Mouse (Mus musculus): Measurements from ENCODE around the gene Pde1a. TPM values are rescaled to one million over a fixed set of nuclear protein-coding genes. Genes with fewer than 3 reads are reported as not detected.

Gene Pde1a
- polyA plus RNA-seq, 1 experiment from 2014 or later: 7.2 TPM

DNA sequence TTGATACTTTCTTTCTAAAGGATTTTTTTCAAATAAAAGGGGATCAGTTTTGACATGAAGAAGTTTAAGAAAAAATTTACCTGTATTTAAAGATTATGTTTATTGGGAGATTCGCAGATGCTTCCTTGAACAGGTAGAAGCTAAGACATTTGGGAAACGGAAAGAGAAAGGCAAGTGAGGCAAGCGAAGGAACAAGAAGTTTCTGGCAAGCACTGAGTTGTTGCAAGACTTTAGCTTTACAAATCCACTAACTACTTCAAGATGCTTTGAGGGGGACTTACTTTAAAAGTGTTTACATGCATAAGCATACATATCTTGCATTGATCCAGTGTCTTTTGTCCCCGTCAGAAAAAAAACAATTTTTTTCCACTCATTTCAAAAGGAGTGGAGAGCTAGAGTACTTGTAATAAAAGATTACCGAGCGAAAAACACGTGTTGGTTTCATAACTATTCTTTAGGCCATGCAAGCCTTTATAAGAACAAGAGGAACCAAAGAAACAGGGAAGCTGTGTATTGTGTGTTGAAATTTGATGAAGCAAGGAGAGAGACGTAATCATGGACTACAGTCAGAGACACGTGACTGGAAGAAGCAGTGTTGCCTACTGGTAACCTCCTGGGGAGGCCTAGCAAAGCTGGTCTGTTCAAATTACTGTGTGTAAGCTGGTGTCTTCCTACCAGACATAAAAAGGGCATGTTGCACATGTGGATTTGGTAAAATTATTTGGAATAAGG is 49.0 kb downstream of the Pde1a start:
- Histone ChIP-seq H3K9ac (no peak overlapping the region), H3K4me3 (no peak overlapping the region), H3K36me3 (replicated peaks) (no peaks in the 10 kb centered on the region), H3K27me3 (replicated peaks) (no peaks in the 10 kb centered on the region), H3K9me3 (no peaks in the 10 kb centered on the region), H3K4me1 (no peaks in the 10 kb centered on the region), H3K27ac (no peak overlapping the region), H3K4me2 (no peak overlapping the region)
- ATAC-seq (replicated peaks): no peak
- WGBS: 86% methylated on average over 9 of the region's 9 CpGs

- no peaks in the 10 kb centered on the region for H3K4me1 ChIP-seq
- H3K9ac ChIP-seq: no peak overlapping the region
- 93% methylated on average over 4 of the region's 4 CpGs for WGBS
- no peak overlapping the region for H3K4me3 ChIP-seq
- no peak overlapping the region for H3K27ac ChIP-seq
- no peak for ATAC-seq (replicated peaks)
- H3K4me2 ChIP-seq: no peak overlapping the region
- H3K36me3 ChIP-seq (replicated peaks): no peaks in the 10 kb centered on the region
- no peaks in the 10 kb centered on the region for H3K9me3 ChIP-seq
- H3K27me3 ChIP-seq (replicated peaks): no peaks in the 10 kb centered on the region
Observed at GRCm38 (mm10) chr2:80079618-80080017, 49.6 kb downstream of the Pde1a start.

DNA sequence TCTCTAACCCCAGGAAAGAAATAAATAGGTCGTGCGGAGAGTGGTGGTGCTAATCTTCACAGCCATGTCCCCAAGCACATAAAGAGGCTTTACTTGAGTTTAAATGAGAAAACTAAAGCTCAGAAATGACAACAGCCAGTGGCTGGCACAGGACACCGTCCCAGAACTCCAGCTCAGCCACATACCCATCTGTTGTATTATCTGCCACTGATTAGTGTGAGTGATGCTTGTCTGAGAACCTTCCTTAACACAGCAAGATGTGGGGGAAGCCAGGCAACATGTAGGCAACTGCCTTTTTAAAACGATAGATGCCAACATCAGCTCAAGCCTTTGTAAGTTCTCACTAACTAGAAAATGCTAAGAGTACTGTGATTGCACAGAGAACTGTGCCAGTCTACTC is 52.9 kb downstream of the Pde1a start:
- no peak for ATAC-seq (replicated peaks)
- Histone ChIP-seq H3K4me1 (no peaks in the 10 kb centered on the region), H3K27me3 (replicated peaks) (no peaks in the 10 kb centered on the region), H3K36me3 (replicated peaks) (no peaks in the 10 kb centered on the region), H3K27ac (no peak overlapping the region), H3K4me2 (no peak overlapping the region), H3K9me3 (no peaks in the 10 kb centered on the region), H3K4me3 (no peak overlapping the region), H3K9ac (no peak overlapping the region)
- WGBS: 68% methylated on average over 4 of the region's 4 CpGs

DNA sequence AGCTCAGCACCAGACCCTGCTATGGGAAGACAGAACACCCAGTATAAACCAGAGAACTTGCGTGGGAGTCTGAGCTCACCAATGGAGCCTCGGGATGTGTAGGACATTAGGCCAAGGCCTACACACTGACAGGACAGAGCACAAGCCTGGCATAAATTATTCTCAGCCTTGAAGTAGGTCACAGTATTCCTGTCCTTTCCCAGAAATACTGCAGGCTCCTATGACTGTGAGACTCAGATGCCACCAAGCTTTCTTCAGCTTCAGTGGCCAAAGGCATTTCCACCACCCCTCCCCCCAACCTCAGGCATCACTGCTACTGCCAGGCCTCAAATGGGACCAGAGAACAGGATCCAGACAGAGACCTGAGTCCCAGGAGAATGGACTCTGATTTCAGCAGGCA is 54.7 kb downstream of the Pde1a start:
- Histone ChIP-seq H3K27ac (no peak overlapping the region), H3K4me3 (no peak overlapping the region), H3K4me1 (no peaks in the 10 kb centered on the region), H3K9ac (no peak overlapping the region), H3K36me3 (replicated peaks) (no peaks in the 10 kb centered on the region), H3K9me3 (no peaks in the 10 kb centered on the region), H3K4me2 (no peak overlapping the region), H3K27me3 (replicated peaks) (no peaks in the 10 kb centered on the region)
- no peak; the same call in 1 of the 2 replicates for ATAC-seq (replicated peaks)
- 87% methylated on average over 2 of the region's 2 CpGs for WGBS

GRCm38 (mm10) chr2:80074046-80074445 is 55.2 kb downstream of the Pde1a start:
- Histone ChIP-seq H3K9me3 (no peaks in the 10 kb centered on the region), H3K27ac (no peak overlapping the region), H3K9ac (no peak overlapping the region), H3K4me1 (no peaks in the 10 kb centered on the region), H3K4me3 (no peak overlapping the region), H3K27me3 (replicated peaks) (no peaks in the 10 kb centered on the region), H3K4me2 (no peak overlapping the region), H3K36me3 (replicated peaks) (no peaks in the 10 kb centered on the region)
- WGBS: 55% methylated on average over 5 of the region's 5 CpGs
- ATAC-seq (replicated peaks): no peak

DNA sequence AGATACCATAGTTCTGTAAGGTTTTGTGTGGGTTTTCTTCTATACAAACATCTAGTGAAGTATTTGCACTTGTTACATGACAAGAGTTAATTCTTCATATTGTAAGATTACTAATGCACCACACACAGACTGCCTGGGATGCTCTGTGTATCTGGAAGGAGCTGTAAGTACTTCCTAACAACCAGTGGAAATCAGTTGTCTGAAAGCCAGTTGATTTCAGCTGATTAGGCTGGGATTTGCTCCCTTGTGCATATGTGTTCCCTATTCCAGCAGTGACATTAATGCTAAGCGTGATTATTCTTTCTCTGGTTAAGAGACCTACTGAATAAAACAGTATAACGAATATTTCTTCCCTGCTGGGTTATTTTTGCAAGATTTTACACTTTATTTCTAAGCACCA is 55.8 kb downstream of the Pde1a start:
- Histone ChIP-seq H3K9me3 (no peaks in the 10 kb centered on the region), H3K27me3 (replicated peaks) (no peaks in the 10 kb centered on the region), H3K9ac (no peak overlapping the region), H3K4me1 (no peaks in the 10 kb centered on the region), H3K4me2 (no peak overlapping the region), H3K36me3 (replicated peaks) (no peaks in the 10 kb centered on the region), H3K27ac (no peak overlapping the region), H3K4me3 (no peak overlapping the region)
- ATAC-seq (replicated peaks): no peak
- WGBS: 58% methylated on average over 2 of the region's 2 CpGs

DNA sequence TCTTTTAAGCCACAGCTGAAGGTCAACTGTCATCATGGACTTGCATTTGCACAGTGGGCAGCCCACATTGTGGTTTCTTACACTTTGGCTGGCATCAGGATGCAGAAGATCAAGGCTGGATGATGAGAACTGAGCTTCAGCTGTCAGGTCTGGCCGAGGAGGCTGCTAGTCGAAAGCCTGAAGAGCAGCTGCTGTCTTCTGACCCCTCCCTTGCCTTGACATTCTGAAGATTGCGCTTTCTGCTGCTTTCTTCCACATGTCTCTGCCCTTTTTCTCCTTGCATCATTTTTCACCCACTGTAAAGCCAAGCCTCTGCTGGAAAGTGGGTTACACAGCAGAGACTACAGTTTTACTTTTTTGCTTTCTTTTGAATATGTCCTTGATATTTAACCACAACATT is 59.5 kb downstream of the Pde1a start:
- no peak overlapping the region for H3K4me3 ChIP-seq
- no peak overlapping the region for H3K27ac ChIP-seq
- H3K9me3 ChIP-seq: no peaks in the 10 kb centered on the region
- no peaks in the 10 kb centered on the region for H3K4me1 ChIP-seq
- no peak overlapping the region for H3K9ac ChIP-seq
- ATAC-seq (replicated peaks): no peak
- WGBS: 79% methylated on average over 3 of the region's 3 CpGs
- no peaks in the 10 kb centered on the region for H3K27me3 ChIP-seq (replicated peaks)
- no peak overlapping the region for H3K4me2 ChIP-seq
- no peaks in the 10 kb centered on the region for H3K36me3 ChIP-seq (replicated peaks)

GRCm38 (mm10) chr2:80066449-80066848 is 62.8 kb downstream of the Pde1a start:
- ATAC-seq (replicated peaks): no peak
- Histone ChIP-seq H3K27ac (no peak overlapping the region), H3K4me3 (no peak overlapping the region), H3K9me3 (no peaks in the 10 kb centered on the region), H3K9ac (no peak overlapping the region), H3K27me3 (replicated peaks) (no peaks in the 10 kb centered on the region), H3K4me2 (no peak overlapping the region), H3K36me3 (replicated peaks) (no peaks in the 10 kb centered on the region), H3K4me1 (no peaks in the 10 kb centered on the region)
- WGBS: 83% methylated on average over 4 of the region's 4 CpGs

DNA sequence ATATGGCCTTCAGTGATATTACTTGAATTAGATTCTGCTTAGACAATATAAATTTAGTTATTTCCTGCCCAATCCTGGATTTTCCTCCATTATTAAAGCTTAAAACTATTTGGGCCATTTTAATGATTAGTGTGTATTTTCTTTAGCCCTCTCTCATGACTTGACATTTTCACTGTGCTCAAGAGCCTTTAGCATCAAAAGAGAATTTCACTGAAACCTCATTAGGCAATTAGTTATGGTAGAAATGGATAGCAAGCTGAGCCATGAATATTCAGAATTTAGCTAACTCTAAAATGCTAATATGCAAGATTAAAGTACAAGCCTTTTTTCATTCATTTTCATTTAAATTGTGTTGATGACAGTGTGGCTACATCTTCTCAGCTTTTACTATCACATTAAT is 73.2 kb downstream of the Pde1a start:
- H3K4me1 ChIP-seq: no peaks in the 10 kb centered on the region
- H3K4me3 ChIP-seq: no peak overlapping the region
- no peaks in the 10 kb centered on the region for H3K27me3 ChIP-seq (replicated peaks)
- ATAC-seq (replicated peaks): 0 out of 2 replicates have a peak, but pooled peaks have one; percentile 54
- no peak overlapping the region for H3K27ac ChIP-seq
- H3K9ac ChIP-seq: no peak overlapping the region
- no peak overlapping the region for H3K4me2 ChIP-seq
- no peaks in the 10 kb centered on the region for H3K9me3 ChIP-seq
- no peaks in the 10 kb centered on the region for H3K36me3 ChIP-seq (replicated peaks)

DNA sequence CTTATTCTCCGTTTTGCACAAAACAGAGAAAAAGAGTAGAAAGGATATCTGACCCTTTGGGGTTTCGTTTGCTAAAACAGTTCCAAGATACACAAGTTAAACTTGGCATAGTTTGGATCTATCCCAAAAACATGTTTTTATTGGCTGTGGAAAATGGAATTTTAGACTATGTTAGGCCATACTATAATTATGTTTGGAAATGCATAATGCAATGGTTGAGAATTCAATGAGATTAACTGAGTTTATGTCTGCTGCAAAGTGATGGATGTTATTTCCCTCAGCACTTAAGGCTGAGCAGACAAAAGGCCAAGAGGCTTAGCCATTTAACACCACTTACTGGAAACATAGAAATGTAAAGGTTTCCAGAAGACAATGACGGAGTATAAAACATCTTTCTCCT is 75.2 kb downstream of the Pde1a start:
- H3K36me3 ChIP-seq (replicated peaks): no peaks in the 10 kb centered on the region
- WGBS: 84% methylated on average over 3 of the region's 3 CpGs
- no peaks in the 10 kb centered on the region for H3K27me3 ChIP-seq (replicated peaks)
- ATAC-seq (replicated peaks): no peak
- no peaks in the 10 kb centered on the region for H3K4me1 ChIP-seq
- H3K27ac ChIP-seq: no peak overlapping the region
- no peaks in the 10 kb centered on the region for H3K9me3 ChIP-seq
- H3K4me2 ChIP-seq: no peak overlapping the region
- H3K9ac ChIP-seq: no peak overlapping the region
- H3K4me3 ChIP-seq: no peak overlapping the region

DNA sequence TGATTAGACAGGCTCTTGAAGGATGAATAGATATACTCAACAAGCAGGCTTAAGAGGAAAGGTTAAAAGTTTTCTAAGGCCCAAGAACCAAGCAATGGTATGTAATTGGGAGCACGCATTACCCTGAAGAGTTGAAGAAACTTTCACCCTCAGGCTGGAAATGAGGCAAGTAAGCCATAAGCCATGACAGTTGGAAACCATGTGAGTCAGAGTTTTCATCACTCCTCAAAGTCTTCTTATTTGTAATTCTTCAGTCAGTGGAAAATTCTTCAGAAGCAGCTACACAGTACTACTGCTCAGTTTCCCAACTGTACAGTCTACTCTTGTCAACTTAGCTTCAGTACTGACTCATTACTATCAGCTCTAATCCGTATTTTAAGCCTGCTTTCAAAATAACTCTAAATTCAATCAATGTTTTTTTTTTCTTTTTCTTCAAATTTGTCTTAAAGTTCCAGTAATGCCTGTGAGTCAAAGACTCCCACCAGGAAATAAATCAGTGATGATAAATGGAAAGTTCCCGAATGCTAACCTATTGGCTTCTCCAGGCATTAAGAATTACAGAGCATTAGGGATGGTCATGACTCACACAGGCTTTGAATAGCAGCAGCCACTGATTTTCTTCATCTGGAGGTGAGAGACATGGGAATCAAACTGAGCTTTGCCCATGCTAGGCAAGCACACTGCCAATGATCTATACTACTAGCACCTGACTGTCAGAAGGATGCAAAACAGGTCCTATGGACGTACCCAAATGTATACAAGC is 82.3 kb downstream of the Pde1a start:
- H3K9me3 ChIP-seq: no peaks in the 10 kb centered on the region
- no peak overlapping the region for H3K4me2 ChIP-seq
- ATAC-seq (replicated peaks): no peak
- H3K36me3 ChIP-seq (replicated peaks): no peaks in the 10 kb centered on the region
- H3K4me3 ChIP-seq: no peak overlapping the region
- no peak overlapping the region for H3K27ac ChIP-seq
- H3K27me3 ChIP-seq (replicated peaks): no peaks in the 10 kb centered on the region
- WGBS: 93% methylated on average over 4 of the region's 4 CpGs
- H3K4me1 ChIP-seq: no peaks in the 10 kb centered on the region
- no peak overlapping the region for H3K9ac ChIP-seq

DNA sequence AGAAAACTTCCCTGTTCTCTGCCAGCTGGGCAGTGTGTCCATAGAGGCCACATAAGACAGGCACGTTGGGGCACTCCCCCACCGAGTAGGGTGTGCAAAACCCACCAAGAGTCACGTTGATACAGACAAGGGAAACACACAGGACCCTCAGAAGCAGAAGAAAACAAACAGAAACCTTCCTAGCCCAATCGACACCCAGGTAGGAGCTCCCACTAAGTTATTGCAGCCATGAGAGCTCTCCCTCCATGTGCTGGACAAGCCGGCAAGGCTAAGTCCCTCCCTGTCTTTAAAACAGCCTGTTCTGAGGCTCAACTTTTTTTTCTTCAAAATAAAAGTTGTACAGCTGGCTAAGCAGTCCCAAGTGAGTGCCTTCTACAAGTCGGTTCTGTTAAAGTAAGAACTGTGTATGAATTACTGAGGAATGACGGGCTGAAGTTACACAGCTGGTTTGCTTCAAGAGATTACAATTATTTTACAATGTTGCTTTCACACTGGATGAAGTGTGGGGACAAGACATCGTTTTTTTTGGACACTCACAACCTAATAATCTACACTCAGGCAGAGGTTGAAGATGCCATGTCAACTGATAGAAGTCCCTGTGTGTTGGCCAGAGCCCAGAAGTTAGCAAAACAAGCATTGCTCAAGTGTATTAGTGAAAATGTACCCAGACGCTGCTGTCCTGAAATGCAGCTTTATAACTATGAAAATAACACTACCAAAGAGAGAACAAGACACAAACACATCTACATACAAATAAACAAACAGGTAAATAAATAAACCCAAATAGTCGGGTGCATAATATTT is 90.4 kb downstream of the Pde1a start:
- ATAC-seq (replicated peaks): no peak
- Histone ChIP-seq H3K9ac (no peak overlapping the region), H3K4me1 (no peaks in the 10 kb centered on the region), H3K9me3 (no peaks in the 10 kb centered on the region), H3K27me3 (replicated peaks) (no peaks in the 10 kb centered on the region), H3K36me3 (replicated peaks) (no peaks in the 10 kb centered on the region), H3K4me2 (no peak overlapping the region), H3K27ac (no peak overlapping the region), H3K4me3 (no peak overlapping the region)
- WGBS: 70% methylated on average over 10 of the region's 10 CpGs
